In genomic region chr9:113479897-113480296, GRCm38 (mm10) we compare ENCODE assay signal across 14 mouse cellular contexts.
"Had no signal": no experiment of that assay in that cellular context is flagged by ENCODE, and none has a peak within 500 bp of the region (broad histone marks: within the 10 kb centered on the region; RNA-seq: fewer than 3 reads in every experiment).

No protein-coding gene starts in this region.

- ATAC-seq: hindbrain, embryonic 16.5 days; inflammation-experienced regulatory T-cells, adult 6 months; liver, embryonic 12.5 days; midbrain, embryonic 16.5 days had no signal

- H3K27me3 ChIP-seq: limb, embryonic 13.5 days; liver, embryonic 12.5 days had no signal

- H3K9ac ChIP-seq: limb, embryonic 13.5 days; liver, embryonic 12.5 days; lung, embryonic 14.5 days had no signal

- H3K4me2 ChIP-seq: limb, embryonic 13.5 days; liver, embryonic 12.5 days; lung, embryonic 14.5 days had no signal

- H3K4me3 ChIP-seq: limb, embryonic 13.5 days; liver, embryonic 12.5 days; midbrain, embryonic 10.5 days had no signal

- H3K27ac ChIP-seq: limb, embryonic 13.5 days; liver, embryonic 12.5 days; midbrain, embryonic 10.5 days; stomach, postnatal 0 days had no signal

- H3K36me3 ChIP-seq: limb, embryonic 13.5 days; liver, embryonic 12.5 days; midbrain, embryonic 10.5 days had no signal

- DNase-seq: layer of hippocampus, postnatal 36 days; left cerebral cortex, postnatal 4 days; lung, embryonic 14.5 days; lung, postnatal 10 days; lung, postnatal 4 days; right cerebral cortex, postnatal 14 days; thymus, postnatal 4 days had no signal

- H3K4me1 ChIP-seq: limb, embryonic 13.5 days; liver, embryonic 12.5 days; midbrain, embryonic 10.5 days had no signal
